Mouse (Mus musculus) naive thymus-derived CD4-positive, alpha-beta T cell, adult 2 months (primary cell): ENCODE data around the gene Scfd2.

Experiments used
- DNase-seq: peaks from one replicate; pipeline ENCODE4 v3.0.0-alpha.2; 2011; ENCODE audit warnings: low read depth

Scfd2 gene

GRCm38 (mm10) chr5:74311200-74311825 lies 220.2 kb downstream of the Scfd2 start:
- peak; percentile 44 for DNase-seq

DNA sequence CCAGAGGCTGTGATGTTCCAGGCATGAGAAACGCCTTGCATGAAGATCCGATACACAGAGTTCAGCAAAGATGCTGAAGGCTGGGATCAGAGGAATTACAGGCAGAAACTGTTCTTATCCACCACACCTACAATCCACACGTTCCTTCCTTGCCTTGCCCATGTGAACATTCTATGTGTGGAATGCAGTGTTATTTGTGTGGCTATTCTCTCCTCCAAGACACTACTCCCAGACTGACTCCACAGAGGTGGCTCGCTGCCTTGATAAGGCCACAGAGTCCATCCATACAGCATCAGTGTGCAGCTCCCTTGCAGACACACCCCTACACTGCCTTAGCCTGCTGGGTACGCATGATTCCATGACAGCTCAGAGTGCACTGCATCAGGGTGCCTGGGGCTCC lies 221.5 kb downstream of the Scfd2 start:
- no peak for DNase-seq

DNA sequence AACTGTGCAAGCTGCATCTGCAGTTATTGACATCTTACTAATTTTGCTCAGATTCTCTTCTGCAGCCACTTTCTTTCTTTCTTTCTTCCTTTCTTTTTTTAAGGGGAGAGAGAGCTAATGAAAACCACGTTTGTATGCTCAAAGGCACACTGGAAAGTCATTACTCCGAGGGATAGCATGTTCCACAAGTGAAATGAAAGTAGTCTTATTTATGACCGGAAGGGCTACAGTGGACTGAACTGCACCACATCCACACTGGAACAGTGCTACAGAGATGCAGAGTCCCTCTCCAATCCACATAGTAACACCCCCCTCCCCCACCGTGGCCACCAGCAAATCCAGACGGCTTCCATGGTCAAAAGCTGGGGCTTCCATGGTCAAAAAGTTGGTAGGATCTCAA lies 224.3 kb downstream of the Scfd2 start:
- DNase-seq, result no peak

DNA sequence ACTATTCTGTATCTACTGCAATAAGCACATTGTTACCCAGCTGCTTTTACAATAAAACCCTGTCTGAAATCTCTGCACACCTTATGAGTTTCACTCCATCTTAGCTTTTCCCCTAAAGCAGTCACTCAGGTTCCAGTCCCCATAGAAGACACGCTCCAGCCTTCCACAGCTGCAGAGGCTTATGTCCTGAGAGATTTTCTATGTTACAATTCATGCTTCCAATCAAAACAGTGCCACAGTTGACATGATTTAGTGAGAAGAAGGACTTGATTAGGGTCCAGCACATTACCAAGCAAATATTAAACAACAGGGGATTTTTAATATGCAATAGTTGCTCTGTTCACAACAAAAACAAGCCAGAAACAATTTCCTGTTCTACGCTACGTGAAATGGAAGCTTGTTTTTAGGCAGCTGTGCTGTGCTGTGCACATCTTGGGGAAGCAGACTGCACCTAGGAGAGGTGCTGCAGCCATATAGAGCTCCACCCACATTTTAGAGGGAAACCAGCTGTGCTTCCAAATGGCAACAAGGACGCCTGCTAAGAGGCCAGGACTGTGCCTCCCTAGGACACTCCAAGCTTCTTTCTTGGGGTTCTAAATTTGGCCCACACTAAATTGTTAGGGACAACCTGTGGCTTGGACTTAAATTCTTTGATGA lies 225.9 kb downstream of the Scfd2 start:
- no peak for DNase-seq

DNA sequence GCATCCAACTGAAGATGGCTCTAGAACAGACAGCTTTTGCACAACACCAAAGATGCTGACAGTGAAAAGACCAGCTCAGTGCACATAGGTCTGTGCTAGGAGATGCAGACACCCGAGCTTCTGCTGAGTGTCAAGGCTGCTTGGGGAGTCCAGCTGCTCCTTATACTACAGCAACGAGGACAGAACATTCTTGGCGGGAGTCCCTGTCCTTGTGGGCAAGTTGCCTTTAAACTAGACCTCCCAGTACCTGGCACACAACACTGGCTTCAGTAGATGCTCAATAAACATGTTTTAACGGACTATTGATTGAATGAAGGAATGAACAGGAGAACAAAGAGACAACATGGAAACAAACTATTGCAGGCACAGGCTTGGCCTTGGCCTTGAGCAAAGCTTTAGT lies 226.8 kb downstream of the Scfd2 start:
- no peak for DNase-seq

DNA sequence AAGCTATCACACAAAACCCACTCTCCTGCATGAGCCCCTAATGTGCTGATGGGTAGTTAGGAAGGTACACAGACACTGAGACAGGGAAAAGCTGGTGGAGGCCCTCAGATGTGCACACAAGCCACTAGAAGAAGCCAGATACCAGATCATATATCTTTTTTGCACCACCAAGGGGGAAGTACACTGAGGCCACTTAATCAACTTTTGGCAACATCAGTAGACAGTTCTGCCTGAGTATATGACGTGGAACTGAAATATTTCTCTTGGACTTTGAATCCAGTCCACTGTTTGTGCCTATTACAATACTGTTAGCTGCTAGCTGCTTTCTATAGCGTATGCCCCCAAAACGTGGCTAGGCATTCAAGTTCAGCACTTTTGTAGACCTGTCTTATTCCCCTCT lies 229.2 kb downstream of the Scfd2 start:
- no peak for DNase-seq

- no peak for DNase-seq
Observed at GRCm38 (mm10) chr5:74301443-74301842, 230.1 kb downstream of the Scfd2 start.

GRCm38 (mm10) chr5:74300931-74301330 lies 230.6 kb downstream of the Scfd2 start:
- no peak for DNase-seq

DNA sequence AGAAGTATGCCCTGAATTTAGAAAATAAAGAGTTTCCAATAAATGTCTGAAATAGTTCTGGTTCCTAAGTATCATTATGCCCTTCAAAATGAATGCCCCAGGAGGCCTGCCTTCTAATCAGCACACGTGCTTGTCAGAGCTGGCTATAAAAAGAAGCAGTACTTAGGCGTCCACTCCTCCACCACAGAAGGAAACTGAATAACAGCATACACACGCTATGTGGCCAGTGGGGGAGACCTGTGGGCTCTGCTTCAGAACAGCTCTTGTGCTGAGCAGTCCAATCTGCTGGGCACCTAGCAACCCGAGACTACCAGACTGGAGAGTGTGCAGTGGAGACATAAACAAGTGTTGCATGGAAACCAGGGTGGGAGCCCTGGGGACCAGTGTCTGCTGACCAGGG lies 231.4 kb downstream of the Scfd2 start:
- no peak for DNase-seq

GRCm38 (mm10) chr5:74297113-74297512 lies 234.4 kb downstream of the Scfd2 start:
- DNase-seq, result no peak

DNA sequence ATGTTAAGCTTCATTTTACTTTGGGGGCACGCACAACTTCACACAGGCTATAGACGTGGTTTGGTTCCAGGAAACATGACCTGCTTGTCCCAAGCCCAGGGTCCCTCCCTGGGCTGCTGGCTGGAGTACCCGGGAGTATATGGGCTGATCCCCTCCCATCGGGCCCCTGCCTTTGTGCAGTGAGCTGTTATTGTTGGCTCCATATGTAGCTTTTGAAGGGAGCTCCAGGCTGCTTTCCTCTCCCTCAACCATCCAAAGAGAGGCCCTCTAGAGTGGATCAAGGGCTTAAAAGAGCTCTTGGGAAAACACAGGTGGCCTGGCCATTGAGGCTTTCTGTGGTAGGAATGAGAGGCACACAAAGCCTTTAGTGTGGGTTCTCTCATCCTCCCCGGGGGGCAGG lies 235.5 kb downstream of the Scfd2 start:
- DNase-seq, result no peak

DNA sequence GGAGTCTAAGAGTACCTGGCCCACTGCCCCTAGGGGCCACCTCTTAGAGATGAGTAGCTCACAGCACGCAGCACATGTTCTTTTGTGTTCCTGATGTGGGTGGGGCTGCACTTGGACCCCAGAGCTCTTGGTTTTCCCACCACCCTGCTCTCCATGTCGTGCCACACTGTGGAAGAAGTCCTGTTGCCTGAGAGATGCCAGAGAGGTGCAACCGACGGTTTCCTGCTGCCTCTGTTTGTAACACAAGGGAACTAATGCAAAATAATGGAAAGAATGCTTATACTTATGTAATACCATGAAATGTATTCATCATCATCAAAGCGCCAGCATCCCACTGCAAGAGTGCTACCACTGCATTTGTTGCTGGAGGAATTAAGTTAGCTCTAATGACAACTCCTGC lies 238.0 kb downstream of the Scfd2 start:
- DNase-seq, result no peak

GRCm38 (mm10) chr5:74292050-74292449 lies 239.5 kb downstream of the Scfd2 start:
- no peak for DNase-seq

DNA sequence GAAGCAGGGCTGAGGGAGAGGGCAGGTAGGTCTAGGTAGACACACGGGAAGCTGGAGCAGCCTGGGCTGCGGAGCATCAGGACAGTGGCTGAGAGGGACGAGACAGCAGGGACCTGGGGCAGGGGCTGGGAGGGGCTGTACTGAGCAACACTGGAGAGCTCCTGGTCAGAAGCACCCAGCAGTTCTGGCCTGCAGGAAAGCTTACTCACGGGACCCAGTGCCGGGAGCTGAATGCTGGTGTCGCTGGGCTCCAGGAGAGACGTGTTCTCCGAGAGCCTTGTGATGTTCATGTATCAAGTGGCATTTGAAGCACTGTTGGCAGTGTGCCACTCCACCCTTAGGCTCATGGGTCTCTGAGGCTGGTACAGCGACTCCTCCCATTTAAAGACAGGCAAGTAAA lies 240.0 kb downstream of the Scfd2 start:
- DNase-seq, result no peak

DNA sequence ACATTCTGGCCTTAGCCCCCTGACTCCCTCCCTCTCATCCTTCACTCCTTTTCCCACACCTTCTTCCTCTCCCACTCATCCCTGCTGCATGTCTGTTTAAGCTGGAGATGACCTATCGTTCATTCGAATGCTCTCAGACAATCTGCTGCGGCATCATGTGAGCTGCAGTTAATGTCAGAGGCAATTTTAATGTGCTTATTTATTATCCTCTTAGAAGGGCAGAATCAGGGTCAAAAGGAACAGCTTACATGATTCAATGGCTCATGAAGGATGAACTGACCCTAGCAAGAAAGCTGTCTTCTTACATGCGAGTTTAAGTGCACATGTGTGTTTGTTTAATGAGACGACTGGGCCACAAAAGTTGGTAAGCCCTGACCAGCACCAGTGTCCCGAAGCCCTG lies 241.6 kb downstream of the Scfd2 start:
- no peak for DNase-seq

- DNase-seq, result no peak
Observed at GRCm38 (mm10) chr5:74288206-74288605, 243.4 kb downstream of the Scfd2 start.

GRCm38 (mm10) chr5:74286301-74286700 lies 245.3 kb downstream of the Scfd2 start:
- DNase-seq, result no peak

GRCm38 (mm10) chr5:74285764-74286163 lies 245.8 kb downstream of the Scfd2 start:
- no peak for DNase-seq

DNA sequence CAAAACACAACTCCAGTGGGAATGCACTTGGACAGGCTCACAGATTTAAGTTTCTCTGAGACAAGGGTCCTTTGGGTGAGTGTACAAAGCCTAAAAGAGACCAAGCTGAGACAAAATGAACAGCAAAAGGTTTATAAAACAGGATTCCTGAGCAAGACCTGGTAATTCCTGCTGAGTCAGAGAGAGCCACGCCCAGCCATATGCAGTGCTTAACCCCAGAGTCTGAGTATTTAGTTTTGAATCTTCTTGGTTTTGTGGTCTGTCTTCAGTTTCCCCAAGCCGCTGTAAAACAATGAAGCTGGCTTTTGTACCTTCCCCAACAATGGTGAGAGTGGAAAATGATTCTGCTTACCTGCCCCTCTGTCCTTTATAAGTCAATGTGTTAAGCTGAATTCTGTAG lies 246.3 kb downstream of the Scfd2 start:
- no peak for DNase-seq

- DNase-seq, result no peak
Observed at GRCm38 (mm10) chr5:74283545-74283944, 248.0 kb downstream of the Scfd2 start.

DNA sequence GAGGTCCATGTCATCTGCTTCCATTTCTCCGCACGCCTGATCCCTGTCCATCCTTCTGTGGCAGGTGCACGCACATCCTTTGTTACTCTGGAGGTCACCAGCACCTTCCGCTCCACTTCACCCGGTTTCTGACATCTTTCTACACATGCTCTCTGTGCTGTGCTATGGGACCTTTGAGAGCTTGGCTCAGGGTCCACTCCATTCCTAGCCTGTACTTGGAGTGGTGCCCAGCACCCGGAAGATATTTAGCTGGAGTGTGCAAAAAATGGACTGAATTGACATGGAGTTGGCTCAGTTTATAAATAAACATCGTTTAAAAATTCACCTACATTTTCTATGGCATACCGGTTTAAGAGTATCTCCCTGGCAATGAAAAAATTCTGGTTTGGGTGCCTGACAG lies 250.1 kb downstream of the Scfd2 start:
- DNase-seq, result no peak

DNA sequence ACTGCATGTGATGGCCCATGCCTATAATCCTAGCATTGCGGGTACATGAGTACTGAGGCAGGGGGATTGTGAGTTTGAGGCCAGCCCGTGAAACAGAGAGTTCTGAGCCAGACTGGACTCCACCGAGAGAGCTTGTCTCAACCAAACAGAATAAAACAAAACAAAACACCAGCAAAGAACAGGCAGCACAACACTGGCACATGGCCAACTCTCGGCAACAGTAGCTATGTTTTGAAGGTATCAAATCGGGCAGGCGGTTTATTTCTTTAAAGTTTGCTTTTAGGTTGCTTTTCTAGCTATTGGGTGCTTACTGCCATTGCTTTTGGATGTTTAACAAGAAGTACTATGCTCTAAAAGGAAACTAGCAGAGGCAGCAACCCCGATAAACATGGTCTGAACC lies 251.9 kb downstream of the Scfd2 start:
- DNase-seq, result no peak

DNA sequence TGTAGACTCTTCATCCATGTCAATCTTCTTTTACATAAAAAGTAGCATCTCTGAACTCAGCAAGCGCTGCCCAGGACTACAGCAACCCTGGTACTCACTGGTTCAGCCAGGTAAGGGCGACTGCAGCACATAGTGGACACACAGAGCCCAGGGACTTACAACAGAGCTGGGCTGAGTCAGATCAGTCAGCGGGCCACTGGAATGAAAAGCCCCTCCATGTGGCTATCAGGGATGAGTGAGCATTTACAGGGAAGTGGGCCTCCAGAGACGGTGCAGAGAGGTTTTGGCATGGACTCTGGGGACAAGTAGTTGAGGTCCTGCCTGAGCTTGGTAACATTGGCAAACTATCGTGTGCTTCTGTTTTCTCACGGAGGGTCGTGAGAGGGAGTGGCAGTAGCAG lies 253.1 kb downstream of the Scfd2 start:
- DNase-seq, result no peak

DNA sequence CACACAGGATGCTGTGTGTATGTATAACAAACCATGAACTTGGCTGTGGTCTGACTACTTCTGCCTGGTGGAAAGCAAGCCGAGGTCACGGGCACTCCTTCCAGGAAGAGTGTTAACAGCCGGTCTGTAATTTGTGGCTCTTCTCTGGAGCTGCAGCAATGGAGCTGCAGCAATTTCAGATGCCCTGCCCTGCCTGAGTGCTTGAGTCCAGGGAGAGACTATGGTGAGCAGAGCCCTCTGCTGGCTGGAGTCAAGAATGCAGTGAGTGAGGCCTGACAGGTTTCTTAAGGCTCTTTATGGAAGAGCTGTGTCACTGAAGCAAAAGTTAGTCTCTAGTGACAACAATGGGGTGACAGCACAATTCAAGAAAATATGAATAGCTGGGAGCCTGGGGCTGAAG lies 253.8 kb downstream of the Scfd2 start:
- peak; percentile 88 for DNase-seq
